Mouse (Mus musculus): ENCODE measurements at regions not wholly inside any gene's neighbourhood (a gene's known extent, or its start where the extent isn't known, plus 50 kb on each side); places are given as distances from the start of the nearest gene placed in this dataset.

DNA sequence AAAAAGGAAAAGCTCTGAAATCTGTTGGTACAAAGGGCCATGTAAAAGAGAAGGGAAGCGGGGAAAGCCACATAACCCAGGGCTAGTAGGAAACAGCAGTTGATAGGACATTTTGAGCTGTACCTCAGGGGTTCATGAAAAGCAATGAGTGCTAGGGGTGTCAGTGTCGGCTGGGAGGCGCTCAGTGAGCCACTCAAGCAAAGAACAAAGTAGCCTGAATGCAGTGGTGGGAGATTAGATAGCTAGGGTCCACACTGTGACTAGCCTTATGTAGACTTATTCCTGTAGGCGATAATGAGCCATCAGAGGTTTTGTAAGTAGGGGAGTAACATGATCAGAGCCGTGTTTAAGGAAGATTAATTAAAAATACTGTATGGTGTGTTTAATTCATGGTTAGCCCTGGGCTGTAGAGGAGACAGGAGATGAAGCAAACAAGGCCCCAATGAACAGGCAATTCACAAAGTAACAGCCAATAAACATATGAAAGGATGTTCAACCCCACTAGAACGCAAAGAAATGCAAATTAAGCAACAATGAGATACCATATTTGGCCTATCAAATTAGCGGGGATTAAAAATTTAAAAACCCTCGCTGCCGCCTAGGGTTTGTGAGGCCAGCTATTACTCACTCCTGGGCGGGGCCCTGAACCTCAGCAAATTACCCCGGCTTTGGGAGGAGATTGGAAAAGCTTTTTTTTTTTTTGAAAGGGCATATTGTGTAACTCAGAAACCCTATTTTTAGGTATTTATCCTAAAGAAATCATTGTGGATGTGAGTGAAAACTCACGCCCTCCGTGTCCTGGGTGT lies 85.1 kb upstream of the Pja1 start:
- no peak for TF ChIP-seq POLR2A (IDR thresholded peaks at IDR 0.05; ENCODE audit: insufficient read depth, low read depth, low read length)
- TF ChIP-seq CTCF (IDR thresholded peaks at IDR 0.05), result no peak

Measured in heart, adult 2 months (tissue).